Mouse (Mus musculus): ENCODE measurements around the gene Papln.
A peak's percentile ranks its signal among the peaks of the same experiment; 100 is the strongest.

Papln gene

DNA sequence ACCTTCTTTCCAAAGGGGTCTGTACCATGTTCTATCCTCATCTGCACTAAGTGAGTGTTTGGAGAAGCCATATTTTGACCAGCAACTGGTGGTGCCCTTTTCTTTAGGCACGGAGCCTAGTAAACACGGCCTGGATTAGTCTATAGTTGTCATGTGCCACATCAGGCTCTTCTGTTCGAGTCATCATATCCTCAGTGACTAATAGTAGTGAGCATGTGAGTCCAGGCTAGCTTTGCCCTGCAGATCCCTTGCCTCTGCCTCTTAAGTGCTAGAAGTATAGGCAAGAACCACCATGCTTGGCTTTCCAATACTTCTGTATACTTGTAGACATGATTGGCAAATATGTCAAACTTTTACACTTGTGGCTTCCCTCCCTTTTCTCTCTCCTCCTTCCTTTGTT, 70.5 kb downstream of the Papln start:
- DNase-seq: no peak

DNA sequence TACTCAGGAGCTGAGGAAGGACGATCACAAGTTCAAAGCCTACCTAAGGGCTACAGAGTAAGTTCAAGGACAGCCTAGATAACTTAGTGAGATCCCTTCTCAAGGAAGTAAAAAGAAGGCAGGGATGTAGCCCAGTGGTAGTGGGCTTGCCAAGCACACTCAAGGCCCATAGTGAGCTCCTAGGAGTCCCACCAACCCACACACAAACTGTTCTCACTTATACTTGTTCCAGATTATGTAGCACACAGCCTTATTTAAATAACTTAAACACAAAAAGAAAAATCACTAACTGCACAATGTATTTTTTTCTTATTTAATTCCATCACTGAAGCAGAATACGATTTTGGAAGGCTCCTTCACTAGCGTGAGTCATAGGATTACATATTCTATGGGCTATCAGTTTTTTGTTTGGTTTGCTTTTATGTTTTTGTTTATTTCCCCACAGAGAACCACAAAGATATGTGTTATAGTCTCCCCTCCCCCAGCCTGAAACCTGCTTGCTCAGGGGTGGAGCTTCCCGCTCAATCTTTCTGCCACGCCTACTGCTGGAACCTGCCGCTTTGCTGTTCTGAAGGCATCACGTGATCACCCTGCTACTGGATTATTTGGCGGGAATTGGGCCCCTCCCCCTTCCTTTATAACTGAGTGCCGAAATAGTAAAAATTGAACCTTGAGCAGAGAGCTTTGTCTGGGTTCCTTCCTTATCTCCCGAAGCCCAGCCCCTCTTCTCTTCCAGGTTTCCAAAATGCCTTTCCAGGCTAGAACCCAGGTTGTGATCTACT, 78.2 kb downstream of the Papln start:
- peak; percentile 4 for DNase-seq

Data from liver (tissue).